Mouse (Mus musculus): Measurements from ENCODE around the gene Efnb3.

Efnb3 gene

GRCm38 (mm10) chr11:69513840-69514239, 46.2 kb downstream of the Efnb3 start:
- DNase-seq (ENCODE audit: low read depth, low spot score): peak; percentile 52

GRCm38 (mm10) chr11:69510796-69511496, 49.1 kb downstream of the Efnb3 start:
- DNase-seq (ENCODE audit: low read depth, low spot score): no peak

Measured in brain, embryonic 18.5 days (tissue).